Mouse (Mus musculus): Measurements from ENCODE around the gene Zbtb12. TPM values are rescaled to one million over a fixed set of nuclear protein-coding genes. Genes with fewer than 3 reads are reported as not detected.
"Not testable (repeated sequence)": the region's sequence is repeated elsewhere in the genome, so short reads cannot be mapped to it uniquely, and the experiment has no call there.

Zbtb12 gene
- total RNA-seq (2012; rRNA removed) (6.6 and 7.6 TPM in 2 replicates), polyA plus RNA-seq (2012; ENCODE audit: insufficient read depth in 1 of 2, insufficient read length in 2 of 2, low read depth in 1 of 2, low replicate concordance in 2 of 2, missing spikeins in 1 of 2) (10 to 100 TPM in 1 of 2 experiments, not detected in 1; 24.3 TPM)

DNA sequence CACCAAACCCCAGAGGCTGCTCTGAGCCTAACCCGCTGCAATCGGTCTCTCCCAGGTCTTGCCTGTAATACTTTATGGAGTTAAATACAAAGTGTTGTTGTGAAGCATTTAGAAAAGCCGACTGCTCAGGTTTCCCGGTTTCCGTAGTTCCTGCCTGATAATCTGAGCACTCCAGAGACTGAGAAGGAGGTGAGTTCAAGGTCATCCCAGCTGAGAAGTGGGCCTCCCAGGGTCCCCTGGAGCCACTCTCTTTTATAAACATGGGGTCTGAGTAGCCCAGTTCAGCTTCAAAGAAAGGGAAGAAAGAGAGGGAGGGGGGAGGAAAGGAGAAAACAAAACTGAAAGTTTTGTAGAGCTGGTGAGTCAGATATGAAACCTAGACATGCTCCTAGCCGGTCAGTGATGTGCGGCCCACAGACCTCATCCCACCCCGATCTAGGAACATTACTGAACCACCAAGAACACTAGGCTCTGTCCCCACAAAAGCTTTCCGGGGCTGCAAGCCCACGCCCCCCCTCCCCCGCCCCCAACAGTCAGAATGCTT, at the start of gene Zbtb12:
Gene Zbtb12, plus strand, starts transcription at position 148 of the 544 bp plus-strand sequence.
- no peak within 1 kb of the TSS for H3K27ac ChIP-seq (ENCODE audit: control insufficient read depth, low read depth, low read length)
- DNase-seq (ENCODE audit: low read depth, low spot score), result no peak
- H3K36me3 ChIP-seq (ENCODE audit: control insufficient read depth in 1 of 2, insufficient read depth in 2 of 2, low read length in 2 of 2), result no peaks in the 10 kb centered on the region
- H3K9ac ChIP-seq (ENCODE audit: control insufficient read depth, low read depth, low read length, poor library complexity, severe bottlenecking), result no peak within 1 kb of the TSS
- no peaks in the 10 kb centered on the region for H3K27me3 ChIP-seq (ENCODE audit: control insufficient read depth in 1 of 2, insufficient read depth in 2 of 2, low read length in 2 of 2)
- no peaks in the 10 kb centered on the region for H3K4me1 ChIP-seq (ENCODE audit: control insufficient read depth in 1 of 2, insufficient read depth in 2 of 2, low read length in 2 of 2)
- peak within 1 kb of the TSS; percentile 17 to 22; a peak in 1 of 4 replicates for H3K4me3 ChIP-seq (ENCODE audit: control insufficient read depth in 1 of 2, insufficient read depth in 1 of 2, low read depth in 2 of 2, low read length in 2 of 2)
- H3K9me3 ChIP-seq (replicated peaks; ENCODE audit: insufficient read depth, low read length), result no peaks in the 10 kb centered on the region
- TF ChIP-seq ELF1 (IDR thresholded peaks at IDR 0.05; ENCODE audit: low read depth, low read length) (no peak), ZNF384 (IDR thresholded peaks at IDR 0.05; ENCODE audit: low read depth, low read length) (no peak), MAFK (IDR thresholded peaks at IDR 0.05; ENCODE audit: borderline replicate concordance, low read depth, low read length) (no peak)
- H3K79me2 ChIP-seq (ENCODE audit: control insufficient read depth, insufficient read depth, low read length, poor library complexity), result no peaks in the 10 kb centered on the region

DNA sequence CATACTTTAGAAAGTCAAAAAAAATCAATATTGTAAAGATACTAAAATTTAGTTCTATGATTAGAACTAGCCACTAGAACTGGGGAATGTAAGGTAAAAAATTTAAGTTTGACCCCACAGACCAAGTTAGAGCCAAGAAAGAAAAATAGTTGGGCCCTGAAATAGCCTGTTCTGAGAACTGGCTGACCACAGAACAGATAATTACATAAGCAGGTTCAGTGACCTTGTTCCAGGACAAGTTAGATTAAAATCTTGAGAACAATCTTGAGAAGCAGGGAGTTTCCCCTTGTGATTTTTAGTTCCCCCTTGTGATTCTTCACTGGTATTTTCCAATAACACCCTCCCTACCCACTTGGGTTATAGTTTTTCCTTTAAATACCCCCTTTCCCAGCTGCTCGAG, 48.5 kb upstream of the Zbtb12 start:
- DNase-seq (ENCODE audit: low read depth, low spot score); H3K79me2 ChIP-seq (ENCODE audit: control insufficient read depth, insufficient read depth, low read length, poor library complexity); H3K27ac ChIP-seq (ENCODE audit: control insufficient read depth, low read depth, low read length); H3K9ac ChIP-seq (ENCODE audit: control insufficient read depth, low read depth, low read length, poor library complexity, severe bottlenecking); H3K9me3 ChIP-seq (replicated peaks; ENCODE audit: insufficient read depth, low read length); H3K27me3 ChIP-seq (ENCODE audit: control insufficient read depth in 1 of 2, insufficient read depth in 2 of 2, low read length in 2 of 2); H3K4me1 ChIP-seq (ENCODE audit: control insufficient read depth in 1 of 2, insufficient read depth in 2 of 2, low read length in 2 of 2); H3K36me3 ChIP-seq (ENCODE audit: control insufficient read depth in 1 of 2, insufficient read depth in 2 of 2, low read length in 2 of 2); H3K4me3 ChIP-seq (ENCODE audit: control insufficient read depth in 1 of 2, insufficient read depth in 1 of 2, low read depth in 2 of 2, low read length in 2 of 2): not testable (repeated sequence)

DNA sequence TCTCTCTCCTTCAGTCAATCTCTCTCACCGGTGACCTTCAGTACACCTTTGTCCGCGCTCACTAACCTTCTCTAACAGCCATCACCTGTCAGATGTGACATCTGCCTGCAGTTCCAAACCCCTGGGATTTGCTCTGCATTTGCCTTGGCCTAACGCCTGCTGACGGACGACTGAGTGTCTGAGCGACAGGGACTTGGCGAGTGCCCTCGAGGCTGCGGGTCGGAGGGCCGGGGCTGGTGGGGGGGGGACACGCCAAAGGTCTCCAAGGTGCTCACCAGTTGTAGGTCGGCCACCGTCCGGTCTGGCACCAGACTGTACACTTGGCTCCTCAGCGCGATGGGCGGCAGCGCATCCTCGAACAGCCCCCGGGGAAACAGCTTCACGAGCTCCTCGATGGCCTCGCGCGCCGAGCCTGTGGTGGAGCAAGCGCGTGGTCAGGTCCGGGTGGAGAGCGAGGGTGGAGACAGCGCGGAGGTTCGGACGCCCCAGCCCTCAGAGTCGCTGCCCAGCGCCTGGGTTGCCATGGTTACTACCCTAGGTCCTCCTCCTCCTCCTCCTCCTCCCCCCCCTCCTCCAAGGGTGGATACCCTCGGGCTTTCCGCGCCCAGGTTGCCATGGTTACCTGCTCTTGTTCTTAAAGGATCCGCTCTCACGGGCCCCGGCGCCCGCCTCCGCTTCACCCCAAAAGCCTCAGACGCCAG, 43.0 kb upstream of the Zbtb12 start:
- TF ChIP-seq EP300 (IDR thresholded peaks at IDR 0.05; ENCODE audit: low read depth in 1 of 2, low read length in 2 of 2), result no peak
- no peak for TF ChIP-seq USF1 (IDR thresholded peaks at IDR 0.05; ENCODE audit: low read depth, low read length)
- no peak for TF ChIP-seq MAFK (IDR thresholded peaks at IDR 0.05; ENCODE audit: borderline replicate concordance, low read depth, low read length)
- TF ChIP-seq CHD1 (IDR thresholded peaks at IDR 0.05; ENCODE audit: low read depth, low read length), result no peak
- no peak for TF ChIP-seq NELFE (IDR thresholded peaks at IDR 0.05; ENCODE audit: low read depth, low read length)
- TF ChIP-seq CHD2 (IDR thresholded peaks at IDR 0.05; ENCODE audit: low read length), result no peak
- TF ChIP-seq MXI1 (IDR thresholded peaks at IDR 0.05; ENCODE audit: low read depth, low read length), result no peak
- no peak for TF ChIP-seq SIN3A (IDR thresholded peaks at IDR 0.05; ENCODE audit: low read length)
- no peak for TF ChIP-seq ZNF384 (IDR thresholded peaks at IDR 0.05; ENCODE audit: low read depth, low read length)
- TF ChIP-seq KAT2A (conservative IDR thresholded peaks at IDR 0.05; ENCODE audit: low read depth, low read length), result no peak
- TF ChIP-seq CTCF (IDR thresholded peaks at IDR 0.05 in 2 of 3, conservative IDR thresholded peaks at IDR 0.05 in 1 of 3; ENCODE audit: control insufficient read depth in 1 of 3, insufficient read depth in 1 of 3, low read depth in 2 of 3, low read length in 3 of 3, poor library complexity in 1 of 3, severe bottlenecking in 1 of 3), result no peak
- TF ChIP-seq ELF1 (IDR thresholded peaks at IDR 0.05; ENCODE audit: low read depth, low read length), result no peak
- no peak for TF ChIP-seq GATA1 (IDR thresholded peaks at IDR 0.05; ENCODE audit: low read depth, low read length)
- TF ChIP-seq MAZ (IDR thresholded peaks at IDR 0.05; ENCODE audit: low read depth, low read length), result no peak
- TF ChIP-seq POLR2AphosphoS2 (IDR thresholded peaks at IDR 0.05; ENCODE audit: low read length), result no peak
- no peak for TF ChIP-seq USF2 (IDR thresholded peaks at IDR 0.05; ENCODE audit: borderline replicate concordance in 1 of 2, insufficient read depth in 1 of 2, low read depth in 1 of 2, low read length in 2 of 2)
- no peak for TF ChIP-seq ZMIZ1 (IDR thresholded peaks at IDR 0.05; ENCODE audit: low read depth, low read length)
- no peak for TF ChIP-seq NRF1 (IDR thresholded peaks at IDR 0.05; ENCODE audit: insufficient read depth, low read depth, low read length, poor library complexity, severe bottlenecking)
- no peak for TF ChIP-seq ZC3H11A (IDR thresholded peaks at IDR 0.05; ENCODE audit: low read depth, low read length)
- Histone ChIP-seq H3K36me3 (ENCODE audit: control insufficient read depth in 1 of 2, insufficient read depth in 2 of 2, low read length in 2 of 2) (no peaks in the 10 kb centered on the region; a peak in 2 of 4 replicates), H3K27me3 (ENCODE audit: control insufficient read depth in 1 of 2, insufficient read depth in 2 of 2, low read length in 2 of 2) (no peaks in the 10 kb centered on the region), H3K27ac (ENCODE audit: control insufficient read depth, low read depth, low read length) (peak overlapping the region; percentile 51), H3K9ac (ENCODE audit: control insufficient read depth, low read depth, low read length, poor library complexity, severe bottlenecking) (peak overlapping the region; percentile 82), H3K4me1 (ENCODE audit: control insufficient read depth in 1 of 2, insufficient read depth in 2 of 2, low read length in 2 of 2) (peaks cover 0 to 8% of the 10 kb centered on the region in 2 experiments; a peak in 2 of 4 replicates), H3K9me3 (replicated peaks; ENCODE audit: insufficient read depth, low read length) (no peaks in the 10 kb centered on the region), H3K79me2 (ENCODE audit: control insufficient read depth, insufficient read depth, low read length, poor library complexity) (peaks cover 7% of the 10 kb centered on the region), H3K4me3 (ENCODE audit: control insufficient read depth in 1 of 2, insufficient read depth in 1 of 2, low read depth in 2 of 2, low read length in 2 of 2) (peak overlapping the region; percentile 91 to 96)
- DNase-seq (ENCODE audit: low read depth, low spot score), result no peak
